In genomic region chr2:51139912-51140446, GRCm38 (mm10) we compare ENCODE assay signal across 8 mouse cellular contexts. TPM values are rescaled to one million over a fixed set of nuclear protein-coding genes. Genes with fewer than 3 reads are reported as not detected.
DNase-seq lines count a peak whose midpoint lies in the region; ATAC-seq and TF ChIP-seq lines count a peak whose summit lies in the region.

No protein-coding gene starts in this region.

- H3K4me2 ChIP-seq in hindbrain, embryonic 12.5 days (replicated peaks), result peak overlapping the region; percentile 71

- peak overlapping the region; percentile 5; the same call in 1 of the 2 replicates for H3K4me3 ChIP-seq in heart, adult 2 months
- H3K4me3 ChIP-seq in hindbrain, embryonic 12.5 days, result peak overlapping the region; percentile 44; the same call in 1 of the 2 replicates
- peak overlapping the region; percentile 95 for H3K4me3 ChIP-seq in midbrain, embryonic 10.5 days

- peaks cover 32% of the 10 kb centered on the region for H3K36me3 ChIP-seq in heart, adult 2 months (ENCODE audit: control insufficient read depth, insufficient read depth, low read length)
- H3K36me3 ChIP-seq in hindbrain, embryonic 12.5 days, result peaks cover 28% of the 10 kb centered on the region
- peaks cover 74% of the 10 kb centered on the region for H3K36me3 ChIP-seq in midbrain, embryonic 10.5 days

- TF ChIP-seq POLR2A in heart, adult 2 months (IDR thresholded peaks at IDR 0.05; ENCODE audit: insufficient read depth, low read depth, low read length), result no peak

- no peak overlapping the region for H3K9ac ChIP-seq in heart, adult 2 months (ENCODE audit: low read depth, low read length)
- H3K9ac ChIP-seq in hindbrain, embryonic 12.5 days, result peak overlapping the region; percentile 62

- H3K9me3 ChIP-seq in hindbrain, embryonic 12.5 days (replicated peaks), result no peaks in the 10 kb centered on the region
- H3K9me3 ChIP-seq in midbrain, embryonic 10.5 days (replicated peaks), result no peaks in the 10 kb centered on the region

- peak overlapping the region; percentile 43; the same call in 1 of the 2 replicates for H3K27ac ChIP-seq in heart, adult 2 months
- H3K27ac ChIP-seq in hindbrain, embryonic 12.5 days, result peak overlapping the region; percentile 86
- H3K27ac ChIP-seq in midbrain, embryonic 10.5 days (replicated peaks), result peak overlapping the region; percentile 88

- peaks cover 17% of the 10 kb centered on the region for H3K4me1 ChIP-seq in heart, adult 2 months (ENCODE audit: control insufficient read depth, insufficient read depth, low read length)
- peaks cover 76% of the 10 kb centered on the region for H3K4me1 ChIP-seq in hindbrain, embryonic 12.5 days
- peaks cover 85% of the 10 kb centered on the region for H3K4me1 ChIP-seq in midbrain, embryonic 10.5 days

- intact Hi-C loops in heart, adult 2 months (cut with DNase I), result loop anchor here (10.0 kb wide), 2 partner anchors 365 to 1225 kb away; no protein-coding TSS in a partner anchor

- TF ChIP-seq CTCF in heart, adult 2 months (IDR thresholded peaks at IDR 0.05), result no peak

- DNase-seq in heart, adult 2 months, result no peak
- no peak for DNase-seq in heart, adult 8-10 months (ENCODE audit: low spot score)
- DNase-seq in embryo, embryonic 11 days, result peak; percentile 32
- peak; percentile 27 for DNase-seq in midbrain, embryonic 10.5 days (ENCODE audit: low spot score)
- DNase-seq in spleen, adult 12 weeks (ENCODE audit: low spot score), result no peak
- DNase-seq in ovary, postnatal 10 days (ENCODE audit: low spot score), result no peak
- no peak for DNase-seq in adrenal gland, adult 2 months

- peaks cover 4% of the 10 kb centered on the region for H3K79me2 ChIP-seq in heart, adult 2 months (replicated peaks; ENCODE audit: control insufficient read depth, insufficient read depth, low read length)

- ATAC-seq in hindbrain, embryonic 12.5 days (ENCODE audit: low FRiP score), result peak; percentile 41

- H3K27me3 ChIP-seq in heart, adult 2 months (ENCODE audit: control insufficient read depth, insufficient read depth, low read length), result no peaks in the 10 kb centered on the region
- H3K27me3 ChIP-seq in hindbrain, embryonic 12.5 days, result no peaks in the 10 kb centered on the region
- H3K27me3 ChIP-seq in midbrain, embryonic 10.5 days (ENCODE audit: low read depth, poor library complexity, severe bottlenecking), result no peaks in the 10 kb centered on the region

- WGBS in heart, adult 2 months, result 50% methylated on average over 6 of the region's 6 CpGs
- 4% methylated on average over 6 of the region's 6 CpGs for WGBS in hindbrain, embryonic 12.5 days
- under 1% methylated on average over 6 of the region's 6 CpGs for WGBS in midbrain, embryonic 10.5 days

- TF ChIP-seq EP300 in heart, adult 2 months (IDR thresholded peaks at IDR 0.05; ENCODE audit: insufficient read depth, low read depth, low read length), result no peak

RNA-seq across cellular contexts. Expression of gene Rnd3, which starts 8.9 kb away (rescaled TPM):
- total RNA-seq in heart, adult 2 months (2021), result 10 to 100 TPM; 14.3 to 15.8 TPM
- 2.6 and 7.0 TPM in 2 replicates for polyA plus RNA-seq in heart, adult 2 months (2012; rRNA removed)
- total RNA-seq in heart, adult 8-10 months (2022), result 10 to 100 TPM; 11.8 to 15.6 (median 15.0) TPM
- polyA plus RNA-seq in hindbrain, embryonic 12.5 days (2016; fragmentation: Nextera tagmentation; extraction: Ambion mirVana), result 321 and 363 TPM in 2 replicates
- 155 and 255 TPM in 2 replicates for polyA plus RNA-seq in midbrain, embryonic 10.5 days (2016; fragmentation: Nextera tagmentation; extraction: Ambion mirVana)
- total RNA-seq in adrenal gland, adult 2 months (2021), result 10 to 100 TPM; 36.7 to 36.9 TPM
- polyA plus RNA-seq in adrenal gland, adult 2 months (2012; rRNA removed), result 0.57 and 0.83 TPM in 2 replicates

Comparison
In these comparisons a context has a peak if more than half of its experiments do, and no peak if none do; other contexts are left out.
1. DNase-seq: peak in embryo, embryonic 11 days (single experiment) and midbrain, embryonic 10.5 days (single experiment); none in heart, adult 2 months (0 of 2), heart, adult 8-10 months (single experiment), spleen, adult 12 weeks (single experiment), ovary, postnatal 10 days (single experiment) and adrenal gland, adult 2 months (single experiment).
2. H3K4me3 ChIP-seq: peak in every context shown above with its lines; median percentile 95 in midbrain, embryonic 10.5 days; 44 in hindbrain, embryonic 12.5 days; 5 in heart, adult 2 months.
3. RNA of gene Rnd3, which starts 8.9 kb away (polyA plus RNA-seq): 321 to 363 TPM in hindbrain, embryonic 12.5 days and 155 to 255 TPM in midbrain, embryonic 10.5 days; 2.6 to 7.0 TPM in heart, adult 2 months and 0.57 to 0.83 TPM in adrenal gland, adult 2 months; every median in the first group is over 10 times any median in the second.
4. Peak in every context shown above with its lines, with median percentiles within 50 percentile points of each other: H3K27ac ChIP-seq.